Mouse (Mus musculus): Measurements from ENCODE around the gene Gm45233.

Gene Gm45233

GRCm38 (mm10) chr7:43448246-43448645 is 4.3 kb downstream of the Gm45233 start:
- DNase-seq (ENCODE audit: low spot score) = no peak

- DNase-seq (ENCODE audit: low spot score) = no peak
Measured at GRCm38 (mm10) chr7:43449811-43450210, 5.9 kb downstream of the Gm45233 start.

- no peak for DNase-seq (ENCODE audit: low spot score)
Measured at GRCm38 (mm10) chr7:43451726-43452125, 7.8 kb downstream of the Gm45233 start.

DNA sequence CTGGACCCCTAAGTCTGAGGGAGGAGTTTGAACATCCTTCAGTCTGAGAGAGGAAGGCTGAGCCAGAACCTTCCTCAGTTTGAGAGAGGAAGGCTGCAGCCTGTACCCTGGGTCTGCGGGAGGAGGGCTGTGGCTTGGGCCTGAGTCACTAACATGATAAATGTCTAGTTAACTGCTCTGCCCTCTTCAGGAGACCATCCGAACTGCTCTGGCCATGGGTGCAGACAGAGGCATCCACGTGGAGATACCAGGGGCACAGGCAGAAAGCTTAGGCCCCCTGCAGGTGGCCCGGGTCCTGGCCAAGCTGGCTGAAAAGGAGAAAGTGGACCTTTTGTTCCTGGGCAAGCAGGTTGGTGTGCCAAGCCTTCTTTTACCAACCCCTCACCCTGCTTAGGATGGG is 8.7 kb downstream of the Gm45233 start:
- DNase-seq (ENCODE audit: low spot score) = no peak

DNA sequence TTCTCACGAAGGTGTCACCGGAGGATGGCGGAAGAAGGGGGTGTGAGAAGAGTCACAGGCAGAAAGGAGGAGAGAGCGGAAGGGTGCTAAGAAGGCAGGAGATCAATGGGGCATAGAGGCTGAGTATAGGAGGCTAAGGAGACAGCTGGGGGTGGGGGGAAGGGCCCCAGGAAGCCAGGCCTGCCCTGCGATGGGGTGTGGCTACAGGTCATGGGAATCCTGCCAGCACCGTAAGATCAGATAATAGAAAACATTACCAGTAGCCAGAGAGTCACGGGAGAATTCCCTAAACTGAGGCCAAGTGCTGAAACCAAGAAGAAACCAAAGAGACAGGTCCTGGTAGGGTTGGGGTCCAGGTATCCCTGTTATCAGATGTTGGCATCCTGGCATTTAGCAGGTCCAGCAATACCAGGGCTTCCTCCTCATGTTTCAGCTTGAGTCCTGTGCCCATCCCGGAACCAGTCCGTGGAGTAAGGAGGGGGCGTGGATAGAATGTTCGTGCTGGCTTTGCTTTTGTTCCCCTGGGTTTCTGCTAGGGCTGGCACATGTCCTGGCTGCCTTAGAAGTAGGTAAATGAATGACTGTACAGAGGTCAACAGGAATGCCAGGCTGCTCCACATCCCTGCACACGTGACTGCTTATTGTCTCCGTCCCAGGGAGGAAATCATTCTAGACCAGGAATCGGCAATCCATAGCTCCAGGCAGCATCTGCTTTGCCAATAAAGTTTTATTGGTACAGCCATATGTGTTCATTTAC is 9.8 kb downstream of the Gm45233 start:
- DNase-seq (ENCODE audit: low spot score) = no peak

DNA sequence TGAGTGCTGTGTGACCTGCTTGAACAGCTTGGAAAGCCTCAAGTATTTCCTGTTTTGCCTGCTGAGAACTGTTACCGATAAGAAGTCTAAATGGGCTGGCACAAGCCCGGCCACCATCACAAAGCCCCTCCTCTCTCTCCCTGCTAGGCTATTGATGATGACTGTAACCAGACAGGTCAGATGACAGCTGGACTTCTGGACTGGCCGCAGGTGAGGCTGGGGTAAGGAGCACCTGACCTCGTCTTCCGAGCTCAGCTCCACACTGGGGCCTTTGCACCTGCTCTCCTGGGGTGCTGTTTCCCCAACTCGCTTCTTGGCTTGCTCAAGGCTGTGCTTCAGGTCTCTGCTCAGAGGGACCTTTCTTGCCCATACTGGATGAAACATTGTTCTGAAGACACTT is 10.4 kb downstream of the Gm45233 start:
- DNase-seq (ENCODE audit: low spot score) = no peak

DNA sequence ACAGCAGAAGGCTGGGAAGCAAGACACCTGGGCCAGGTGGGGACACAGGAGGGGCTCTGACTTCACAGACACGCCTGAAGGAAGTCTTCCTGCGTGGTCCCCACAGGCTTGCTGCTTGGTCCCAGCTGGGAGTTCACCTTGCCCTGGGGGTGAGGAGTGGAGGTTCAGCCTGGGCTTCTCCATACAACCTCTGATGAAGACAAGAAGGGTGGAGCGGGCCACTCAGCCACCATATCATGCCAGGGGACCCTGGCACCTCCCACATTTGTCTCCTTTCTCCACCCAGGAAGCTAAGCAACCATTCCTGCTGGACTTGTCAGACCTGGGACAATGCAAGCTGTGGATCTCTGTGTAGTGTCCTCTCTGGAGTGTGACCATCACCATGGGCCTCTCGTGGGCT is 18.9 kb downstream of the Gm45233 start, which contains the start of gene Vsig10l:
Gene Vsig10l, plus strand, starts transcription at position 301 of the 400 bp plus-strand sequence.
- DNase-seq (ENCODE audit: low spot score) = no peak

GRCm38 (mm10) chr7:43463976-43464375 is 20.0 kb downstream of the Gm45233 start:
- no peak for DNase-seq (ENCODE audit: low spot score)

DNA sequence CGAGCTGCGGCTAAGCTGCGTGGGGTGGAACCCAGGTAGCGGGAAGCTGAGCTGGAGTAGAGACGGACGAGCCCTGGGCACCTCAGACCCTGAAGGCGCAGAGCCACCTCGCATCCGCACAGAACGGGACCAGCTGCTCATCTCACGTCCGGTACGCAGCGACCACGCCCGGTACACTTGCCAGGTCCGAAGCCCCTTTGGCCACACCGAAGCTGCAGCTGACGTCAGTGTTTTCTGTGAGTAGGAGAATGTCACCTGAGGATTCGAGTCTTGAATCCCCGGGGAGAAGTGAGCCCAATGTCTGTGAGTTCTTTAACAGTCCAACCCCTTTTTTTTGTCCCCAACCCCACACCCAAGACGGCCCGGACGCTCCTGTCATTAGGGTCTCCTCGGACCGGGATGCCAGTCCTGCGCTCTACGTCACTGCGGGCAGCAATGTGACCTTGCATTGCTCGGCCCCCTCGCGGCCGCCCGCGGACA is 21.0 kb downstream of the Gm45233 start:
- DNase-seq (ENCODE audit: low spot score) = no peak

- peak; percentile 83 for DNase-seq (ENCODE audit: low spot score)
Measured at GRCm38 (mm10) chr7:43465344-43466098, 21.6 kb downstream of the Gm45233 start.

DNA sequence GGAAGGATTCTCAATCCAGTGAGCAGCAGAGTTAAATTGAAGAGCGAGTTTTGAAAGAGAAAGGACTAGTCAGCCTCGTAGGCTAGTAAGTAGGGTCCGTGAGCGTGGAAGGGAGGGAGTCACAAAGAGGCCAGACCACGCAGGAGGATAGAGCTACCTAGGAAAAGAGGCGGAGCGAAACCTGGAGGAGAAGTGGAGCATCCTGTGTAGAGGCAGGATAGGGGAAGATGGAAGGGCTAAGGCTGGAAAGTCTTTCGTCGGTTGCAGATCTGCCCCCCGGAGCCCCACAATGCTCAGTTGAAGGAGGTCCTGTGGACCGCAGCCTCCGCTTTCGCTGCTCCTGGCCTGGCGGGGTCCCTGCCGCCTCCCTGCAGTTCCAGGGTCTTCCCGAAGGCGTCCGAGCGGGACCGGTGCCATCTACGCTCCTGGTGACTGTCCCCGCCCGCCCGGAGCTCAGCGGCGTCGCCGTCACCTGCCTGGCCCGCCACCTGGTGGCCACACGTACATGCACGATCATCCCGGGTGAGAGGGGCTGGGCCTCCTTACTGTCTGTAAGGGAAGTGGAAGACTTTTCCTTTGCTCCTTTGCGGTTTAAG is 22.3 kb downstream of the Gm45233 start:
- peak; percentile 67 for DNase-seq (ENCODE audit: low spot score)

DNA sequence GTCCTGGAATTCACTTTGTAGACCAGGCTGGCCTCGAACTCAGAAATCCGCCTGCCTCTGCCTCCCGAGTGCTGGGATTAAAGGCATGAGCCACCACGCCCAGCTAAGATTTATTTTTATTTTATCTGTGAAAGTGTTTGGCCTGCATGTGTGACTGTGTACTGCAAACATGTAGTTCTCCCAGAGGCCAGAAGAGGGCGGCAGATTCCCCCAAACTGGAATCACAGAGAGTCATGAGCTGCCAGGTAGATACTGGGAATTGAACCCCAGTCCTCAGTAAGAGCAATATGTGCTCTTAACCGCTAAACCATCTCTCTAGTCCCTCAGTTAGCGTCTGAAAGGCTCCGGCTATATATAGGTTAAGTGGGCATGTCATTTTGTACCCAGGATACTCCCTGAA is 26.4 kb downstream of the Gm45233 start:
- no peak for DNase-seq (ENCODE audit: low spot score)

DNA sequence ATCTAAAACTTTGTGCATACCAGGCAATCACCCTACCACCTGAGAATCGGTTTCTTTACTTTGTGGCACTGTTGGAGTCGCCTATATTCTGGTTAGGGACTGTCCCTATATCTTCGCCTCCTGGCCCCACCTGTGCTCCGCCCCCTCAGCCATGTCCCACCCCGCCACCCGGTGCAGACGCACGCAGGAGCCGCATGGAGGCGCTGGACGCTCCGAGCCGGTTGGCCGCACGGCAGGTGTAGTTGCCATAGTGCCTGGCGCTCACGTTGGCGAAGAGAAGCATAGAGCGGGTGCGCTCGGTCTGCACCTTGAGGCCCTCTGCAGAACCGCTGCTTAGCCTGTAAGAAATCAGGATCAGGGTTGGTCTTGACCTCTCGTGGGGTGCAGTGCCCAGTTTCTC is 31.8 kb downstream of the Gm45233 start:
- DNase-seq (ENCODE audit: low spot score) = no peak

DNA sequence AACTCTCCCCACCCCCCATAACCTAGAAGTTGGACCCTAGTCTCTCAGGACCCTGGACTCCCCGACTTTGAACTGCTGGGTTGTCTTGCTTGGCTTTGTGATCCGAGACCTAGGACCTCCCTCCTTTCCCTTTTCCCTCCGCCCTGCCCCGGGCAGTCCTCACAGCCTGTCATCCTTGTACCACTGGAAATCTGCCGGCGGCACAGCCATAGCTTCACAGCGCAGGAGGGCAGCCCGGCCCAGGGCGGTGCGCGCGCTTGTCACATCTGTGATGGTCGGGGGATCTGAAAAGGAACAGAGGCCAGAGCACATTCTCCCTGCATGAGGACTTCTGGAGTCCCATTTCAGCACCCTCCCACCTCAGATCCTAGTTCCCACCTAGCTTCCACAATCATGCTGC is 32.4 kb downstream of the Gm45233 start:
- no peak for DNase-seq (ENCODE audit: low spot score)

DNA sequence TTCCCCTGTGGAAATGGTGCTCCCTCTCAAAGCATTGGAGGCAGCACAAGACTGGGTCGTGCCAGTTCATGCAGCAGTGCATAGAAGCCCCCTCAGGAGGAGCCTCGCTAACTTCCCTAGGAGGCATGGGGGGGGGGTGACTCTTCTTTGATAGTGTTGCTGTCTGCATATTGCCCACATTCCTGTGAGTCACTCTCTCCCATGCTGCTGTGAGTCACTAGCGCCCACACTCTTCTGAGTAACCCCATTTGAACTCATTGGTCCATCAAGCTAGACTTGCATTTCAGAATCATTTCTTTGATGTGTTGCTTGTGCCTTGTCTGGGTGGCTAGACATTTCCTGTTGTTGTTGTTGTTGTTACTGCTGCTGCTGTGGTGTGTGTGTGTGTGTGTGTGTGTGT is 37.3 kb downstream of the Gm45233 start:
- DNase-seq (ENCODE audit: low spot score) = no peak

- no peak for DNase-seq (ENCODE audit: low spot score)
Measured at GRCm38 (mm10) chr7:43482090-43482716, 38.3 kb downstream of the Gm45233 start.

GRCm38 (mm10) chr7:43483236-43483635 is 39.3 kb downstream of the Gm45233 start:
- no peak for DNase-seq (ENCODE audit: low spot score)

- no peak for DNase-seq (ENCODE audit: low spot score)
Measured at GRCm38 (mm10) chr7:43488646-43489045, 44.7 kb downstream of the Gm45233 start.

DNA sequence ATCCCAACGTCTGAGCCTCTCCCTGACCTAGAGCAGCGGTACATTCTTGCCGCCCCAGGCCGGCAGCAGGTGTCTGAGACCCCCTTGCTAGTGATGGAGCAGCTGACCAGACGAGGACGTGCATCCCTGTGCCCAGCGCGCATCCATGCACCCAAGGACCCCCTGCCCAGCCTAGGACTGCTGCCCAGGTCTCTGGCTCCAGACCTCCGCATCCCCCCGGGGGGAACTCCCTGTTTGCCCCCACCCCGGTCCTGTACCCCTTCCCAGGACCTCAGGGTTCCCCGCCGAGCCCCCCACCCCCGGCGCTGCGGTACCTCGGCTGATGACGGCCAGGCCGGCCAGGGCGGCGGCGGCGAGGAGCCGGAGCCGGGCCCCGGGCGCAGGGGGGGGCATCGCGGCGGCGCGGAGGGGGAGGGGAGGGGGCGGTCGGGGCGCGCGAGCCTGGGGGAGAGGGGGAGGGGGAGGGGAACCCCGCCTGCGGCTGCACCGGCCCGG is 45.8 kb downstream of the Gm45233 start, which contains the start of gene Iglon5:
Gene Iglon5, minus strand, starts transcription at position 445 of the 495 bp plus-strand sequence.
- no peak for DNase-seq (ENCODE audit: low spot score)

GRCm38 (mm10) chr7:43490182-43490584 is 46.3 kb downstream of the Gm45233 start:
- peak; percentile 37 for DNase-seq (ENCODE audit: low spot score)

GRCm38 (mm10) chr7:43490861-43491260 is 46.9 kb downstream of the Gm45233 start:
- no peak for DNase-seq (ENCODE audit: low spot score)
